Mouse (Mus musculus): Measurements from ENCODE around the gene Fbxl16. TPM values are rescaled to one million over a fixed set of nuclear protein-coding genes. Genes with fewer than 3 reads are reported as not detected.

The Fbxl16 gene
- total RNA-seq, 1 experiment from 2014 or later: not detected

Other genes starting within 250 kb of the Fbxl16 start
- 0.21 to 0.67 TPM in 2 of 4 replicates, not detected in the others for gene Sox8, start 238.4 kb upstream of the Fbxl16 start, total RNA-seq (2023; ENCODE audit: inconsistent age)
- gene Lmf1, start 230.0 kb upstream of the Fbxl16 start, total RNA-seq (2023; ENCODE audit: inconsistent age): 26.7 to 32.2 TPM (median 29.1 TPM) in 4 replicates
- not detected in 4 replicates for gene Gng13, start 91.9 kb upstream of the Fbxl16 start, total RNA-seq (2023; ENCODE audit: inconsistent age)
- gene Chtf18, start 81.7 kb upstream of the Fbxl16 start, total RNA-seq (2023; ENCODE audit: inconsistent age): 6.4 to 12.4 TPM (median 8.6 TPM) in 4 replicates
- gene Rpusd1, start 81.4 kb upstream of the Fbxl16 start, total RNA-seq (2023; ENCODE audit: inconsistent age): 5.2 to 7.4 TPM (median 7.3 TPM) in 4 replicates
- not detected in 4 replicates for gene Mslnl, start 73.0 kb upstream of the Fbxl16 start, total RNA-seq (2023; ENCODE audit: inconsistent age)
- gene Msln, start 54.7 kb upstream of the Fbxl16 start, total RNA-seq (2023; ENCODE audit: inconsistent age): 1.6 TPM in 1 of 4 replicates, not detected in the others
- gene Narfl, start 35.3 kb upstream of the Fbxl16 start, total RNA-seq (2023; ENCODE audit: inconsistent age): 27.3 to 40.0 TPM (median 36.0 TPM) in 4 replicates
- gene Haghl, start 23.4 kb upstream of the Fbxl16 start, total RNA-seq (2023; ENCODE audit: inconsistent age): 16.0 to 24.2 TPM (median 19.1 TPM) in 4 replicates
- gene Ccdc78, start 22.5 kb upstream of the Fbxl16 start, total RNA-seq (2023; ENCODE audit: inconsistent age): not detected in 4 replicates
- 46.3 to 58.4 TPM (median 50.0 TPM) in 4 replicates for gene Fam173a, start 16.2 kb upstream of the Fbxl16 start, total RNA-seq (2023; ENCODE audit: inconsistent age)
- gene AC134908.4, start 13.4 kb upstream of the Fbxl16 start, total RNA-seq (2023; ENCODE audit: inconsistent age): 1.5 TPM in 1 of 4 replicates, not detected in the others
- gene Metrn, start 11.9 kb upstream of the Fbxl16 start, total RNA-seq (2023; ENCODE audit: inconsistent age): 10.2 to 15.1 TPM (median 13.2 TPM) in 4 replicates
- gene Wdr24, start 14.5 kb downstream of the Fbxl16 start, total RNA-seq (2023; ENCODE audit: inconsistent age): 17.0 to 23.5 TPM (median 22.7 TPM) in 4 replicates
- 26.8 to 30.2 TPM (median 29.3 TPM) in 4 replicates for gene Jmjd8, start 19.8 kb downstream of the Fbxl16 start, total RNA-seq (2023; ENCODE audit: inconsistent age)
- gene Stub1, start 24.3 kb downstream of the Fbxl16 start, total RNA-seq (2023; ENCODE audit: inconsistent age): 62.5 to 74.1 TPM (median 64.8 TPM) in 4 replicates
- 0.84 to 2.9 TPM (median 1.9 TPM) in 4 replicates for gene Rhbdl1, start 28.2 kb downstream of the Fbxl16 start, total RNA-seq (2023; ENCODE audit: inconsistent age)
- gene Gm20683, start 32.7 kb downstream of the Fbxl16 start, total RNA-seq (2023; ENCODE audit: inconsistent age): 3.4 to 4.4 TPM (median 3.6 TPM) in 4 replicates
- 61.4 to 71.1 TPM (median 69.6 TPM) in 4 replicates for gene Rhot2, start 35.8 kb downstream of the Fbxl16 start, total RNA-seq (2023; ENCODE audit: inconsistent age)
- 33.3 to 45.0 TPM (median 38.3 TPM) in 4 replicates for gene Wdr90, start 52.4 kb downstream of the Fbxl16 start, total RNA-seq (2023; ENCODE audit: inconsistent age)
- gene Mcrip2, start 59.7 kb downstream of the Fbxl16 start, total RNA-seq (2023; ENCODE audit: inconsistent age): 0.69 to 3.3 TPM (median 3.0 TPM) in 3 of 4 replicates, not detected in the other
- 24.4 to 27.9 TPM (median 26.1 TPM) in 4 replicates for gene Mettl26, start 66.0 kb downstream of the Fbxl16 start, total RNA-seq (2023; ENCODE audit: inconsistent age)
- gene Wfikkn1, start 71.8 kb downstream of the Fbxl16 start, total RNA-seq (2023; ENCODE audit: inconsistent age): 5.7 to 6.6 TPM (median 6.0 TPM) in 4 replicates
- gene Rab40c, start 110.6 kb downstream of the Fbxl16 start, total RNA-seq (2023; ENCODE audit: inconsistent age): 20.9 to 25.3 TPM (median 23.0 TPM) in 4 replicates
- gene Pigq, start 135.9 kb downstream of the Fbxl16 start, total RNA-seq (2023; ENCODE audit: inconsistent age): 75.7 to 84.9 TPM (median 77.1 TPM) in 4 replicates
- not detected in 4 replicates for gene Nhlrc4, start 135.9 kb downstream of the Fbxl16 start, total RNA-seq (2023; ENCODE audit: inconsistent age)
- 0.21 TPM in 1 of 4 replicates, not detected in the others for gene A930017K11Rik, start 143.5 kb downstream of the Fbxl16 start, total RNA-seq (2023; ENCODE audit: inconsistent age)
- gene Capn15, start 176.7 kb downstream of the Fbxl16 start, total RNA-seq (2023; ENCODE audit: inconsistent age): 35.7 to 39.1 TPM (median 38.2 TPM) in 4 replicates